Mouse (Mus musculus) hindbrain, postnatal 0 days (tissue): Measurements from ENCODE around the gene Coq8a. TPM values are rescaled to one million over a fixed set of nuclear protein-coding genes. Genes with fewer than 3 reads are reported as not detected.

Source experiments
- ATAC-seq: fragments of 200-750 bp; cut with Nextera tagmentation; 2 replicates; pipeline ENCODE4 v1.8.0; 2017; ENCODE audit warnings: mild to moderate bottlenecking, moderate TSS enrichment, moderate library complexity
- DNase-seq: peaks from one replicate; pipeline ENCODE4 v3.0.0-alpha.2; 2015; ENCODE audit warnings: low spot score
- H3K27ac ChIP-seq: fragments of 300-500 bp; sonication (generic); 2 replicates; pipeline ENCODE4 v1.5.1; 2014; ENCODE audit warnings: mild to moderate bottlenecking
- H3K27me3 ChIP-seq: fragments of 300-500 bp; sonication (generic); 2 replicates; pipeline ENCODE4 v1.6.1; 2014; ENCODE audit warnings: low read length, mixed read lengths; ENCODE audit not compliant: insufficient read depth
- H3K36me3 ChIP-seq: fragments of 300-500 bp; sonication (generic); 2 replicates; pipeline ENCODE4 v1.6.1; 2014; ENCODE audit warnings: low read length, mixed read lengths; ENCODE audit not compliant: insufficient read depth
- H3K4me1 ChIP-seq: fragments of 300-500 bp; sonication (generic); 2 replicates; pipeline ENCODE4 v1.6.1; 2014; ENCODE audit warnings: antibody characterized with exemption, low read length, mixed read lengths; ENCODE audit not compliant: insufficient read depth
- H3K4me2 ChIP-seq: fragments of 300-500 bp; sonication (generic); 2 replicates; pipeline ENCODE4 v1.6.1; 2014; ENCODE audit warnings: low read depth, mild to moderate bottlenecking, low read length, moderate library complexity, mixed read lengths
- H3K4me3 ChIP-seq: fragments of 300-500 bp; sonication (generic); 2 replicates; pipeline ENCODE4 v1.5.1; 2014; ENCODE audit warnings: low read length
- H3K9ac ChIP-seq: fragments of 300-500 bp; sonication (generic); replicated peaks from 2 replicates; pipeline ENCODE4 v1.6.1; 2014; ENCODE audit warnings: mild to moderate bottlenecking, low read length, moderate library complexity, mixed read lengths
- H3K9me3 ChIP-seq: fragments of 300-500 bp; sonication (generic); 2 replicates; pipeline ENCODE4 v1.6.1; 2016; ENCODE audit warnings: low read length, mixed read lengths
- CTCF ChIP-seq: IDR thresholded peaks from 2 replicates; pipeline ENCODE4 v1.5.1; 2016; ENCODE audit warnings: antibody characterized with exemption, control low read depth, low read depth
- WGBS: fragments of 180-500 bp; shearing (Covaris S2); extraction: QIAGEN DNeasy Blood & Tissue Kit; methylation state at CpG from one replicate; pipeline ENCODE4 v1.1.7; 2014; 5-methylcytosine and 5-hydroxymethylcytosine counted together
- polyA plus RNA-seq: library from polyadenylated mRNA; unstranded; fragments of >200 nt; fragmentation: Nextera tagmentation; extraction: Ambion mirVana; gene quantifications from 2 replicates; pipeline ENCODE4 v1.2.1, GENCODE M21; 2015
- total RNA-seq: library from RNA; depleted of rRNA; stranded (reverse); fragments of >200 nt; gene quantifications from 2 replicates; pipeline ENCODE4 v1.2.3, GENCODE M21; 2014

The Coq8a gene
- total and polyA plus RNA-seq, 2 experiments from 2014 or later, result 6.0 to 9.2 TPM

GRCm38 (mm10) chr1:180181304-180181965 is 18.0 kb downstream of the Coq8a start:
- Histone ChIP-seq H3K36me3 (no peaks in the 10 kb centered on the region), H3K4me2 (no peak overlapping the region), H3K4me1 (no peaks in the 10 kb centered on the region), H3K4me3 (no peak overlapping the region), H3K9me3 (no peaks in the 10 kb centered on the region), H3K9ac (no peak overlapping the region), H3K27me3 (no peaks in the 10 kb centered on the region), H3K27ac (no peak overlapping the region)
- 89% methylated on average over 7 of the region's 7 CpGs for WGBS
- TF ChIP-seq CTCF, result no peak
- DNase-seq, result no peak
- ATAC-seq, result no peak

- no peak for TF ChIP-seq CTCF
- no peak for ATAC-seq
- Histone ChIP-seq H3K4me1 (no peaks in the 10 kb centered on the region), H3K36me3 (no peaks in the 10 kb centered on the region), H3K4me3 (no peak overlapping the region), H3K9ac (no peak overlapping the region), H3K27me3 (no peaks in the 10 kb centered on the region), H3K4me2 (no peak overlapping the region), H3K27ac (no peak overlapping the region), H3K9me3 (no peaks in the 10 kb centered on the region)
- 84% methylated on average over 2 of the region's 2 CpGs for WGBS
- no peak for DNase-seq
These were observed 19.6 kb downstream of the Coq8a start for GRCm38 (mm10) chr1:180179840-180180239.

- Histone ChIP-seq H3K4me3 (no peak overlapping the region), H3K9ac (no peak overlapping the region), H3K36me3 (no peaks in the 10 kb centered on the region), H3K9me3 (no peaks in the 10 kb centered on the region), H3K4me1 (no peaks in the 10 kb centered on the region), H3K27ac (no peak overlapping the region), H3K4me2 (no peak overlapping the region), H3K27me3 (no peaks in the 10 kb centered on the region)
- ATAC-seq, result no peak
- TF ChIP-seq CTCF, result no peak
- no peak for DNase-seq
- 91% methylated on average over 4 of the region's 4 CpGs for WGBS
These were observed 20.3 kb downstream of the Coq8a start for GRCm38 (mm10) chr1:180179100-180179499.

- ATAC-seq, result no peak
- Histone ChIP-seq H3K9ac (no peak overlapping the region), H3K4me1 (no peaks in the 10 kb centered on the region), H3K36me3 (no peaks in the 10 kb centered on the region), H3K4me3 (no peak overlapping the region), H3K27ac (no peak overlapping the region), H3K4me2 (no peak overlapping the region), H3K27me3 (no peaks in the 10 kb centered on the region), H3K9me3 (no peaks in the 10 kb centered on the region)
- no peak for DNase-seq
- WGBS, result 86% methylated on average over 9 of the region's 9 CpGs
- no peak for TF ChIP-seq CTCF
These were observed 21.1 kb downstream of the Coq8a start for GRCm38 (mm10) chr1:180178340-180178739.

- DNase-seq, result no peak
- TF ChIP-seq CTCF, result no peak
- no peak for ATAC-seq
- Histone ChIP-seq H3K4me1 (no peaks in the 10 kb centered on the region), H3K4me2 (no peak overlapping the region), H3K4me3 (no peak overlapping the region), H3K27ac (no peak overlapping the region), H3K9me3 (no peaks in the 10 kb centered on the region), H3K36me3 (no peaks in the 10 kb centered on the region), H3K27me3 (no peaks in the 10 kb centered on the region), H3K9ac (no peak overlapping the region)
- WGBS, result 4% methylated on average over 1 of the region's 1 CpGs
These were observed 22.6 kb downstream of the Coq8a start for GRCm38 (mm10) chr1:180176784-180177183.

- no peak overlapping the region for H3K4me2 ChIP-seq
- H3K27ac ChIP-seq, result no peak overlapping the region
- no peak overlapping the region for H3K4me3 ChIP-seq
- 48% methylated on average over 8 of the region's 8 CpGs for WGBS
- ATAC-seq, result no peak
- H3K9me3 ChIP-seq, result no peaks in the 10 kb centered on the region
- no peak overlapping the region for H3K9ac ChIP-seq
- no peak for TF ChIP-seq CTCF
- DNase-seq, result no peak
- H3K4me1 ChIP-seq, result no peaks in the 10 kb centered on the region
- no peaks in the 10 kb centered on the region for H3K27me3 ChIP-seq
- H3K36me3 ChIP-seq, result no peaks in the 10 kb centered on the region
These were observed 23.8 kb downstream of the Coq8a start for GRCm38 (mm10) chr1:180175635-180176034.

- peak; percentile 76 for TF ChIP-seq CTCF
- 36% methylated on average over 3 of the region's 3 CpGs for WGBS
- DNase-seq, result peak; percentile 74
These were observed 24.2 kb downstream of the Coq8a start for GRCm38 (mm10) chr1:180175167-180175566.

More at GRCm38 (mm10) chr1:180175167-180175566, 24.2 kb downstream of the Coq8a start:
- Histone ChIP-seq H3K27ac (no peak overlapping the region), H3K36me3 (no peaks in the 10 kb centered on the region), H3K4me3 (no peak overlapping the region), H3K9ac (no peak overlapping the region), H3K4me2 (no peak overlapping the region), H3K27me3 (no peaks in the 10 kb centered on the region), H3K9me3 (no peaks in the 10 kb centered on the region), H3K4me1 (no peaks in the 10 kb centered on the region)
- ATAC-seq, result no peak
